11 mouse cellular contexts compared by ENCODE assay signal in the genomic region with DNA sequence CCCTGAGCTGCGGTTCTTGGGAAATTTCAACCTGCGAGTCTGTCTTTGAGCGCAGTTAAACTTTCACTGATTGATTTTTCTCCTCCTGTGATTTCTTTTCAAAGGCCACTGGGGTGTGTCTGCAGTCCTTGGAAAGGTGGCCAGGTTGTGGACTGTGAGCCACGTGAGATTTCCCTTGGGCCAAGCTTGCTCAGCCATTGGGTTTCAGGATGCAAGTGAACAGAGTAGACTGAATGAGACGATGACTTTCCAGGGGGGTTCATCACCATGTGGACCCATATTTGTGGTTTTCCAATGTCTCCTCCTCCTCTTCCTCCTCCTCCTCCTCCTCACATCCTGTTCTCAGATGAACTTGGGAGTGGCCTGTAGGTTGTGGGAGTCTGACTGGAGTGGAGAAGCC. TPM values are rescaled to one million over a fixed set of nuclear protein-coding genes. Genes with fewer than 3 reads are reported as not detected.
A peak's percentile ranks its signal among the peaks of the same experiment; 100 is the strongest.
DNase-seq lines count a peak whose midpoint lies in the region; ATAC-seq and TF ChIP-seq lines count a peak whose summit lies in the region.
"Had no signal": no experiment of that assay in that cellular context is flagged by ENCODE, and none has a peak within 500 bp of the region (broad histone marks: within the 10 kb centered on the region; RNA-seq: fewer than 3 reads in every experiment).

No protein-coding gene starts in this region.

- H3K4me3 ChIP-seq in hindbrain, embryonic 13.5 days = peak overlapping the region; percentile 88
- H3K4me3 ChIP-seq in hindbrain, embryonic 11.5 days (ENCODE audit: low read depth, low read length) = no peak overlapping the region
- peak overlapping the region; percentile 34 for H3K4me3 ChIP-seq in cortical plate, adult 2 months (ENCODE audit: insufficient read depth, low read length)
- H3K4me3 ChIP-seq in limb, embryonic 15.5 days = no peak overlapping the region

- 0 out of 2 replicates have a peak, but pooled peaks cover 4% of the 10 kb centered on the region for H3K36me3 ChIP-seq in hindbrain, embryonic 13.5 days
- no peaks in the 10 kb centered on the region for H3K36me3 ChIP-seq in hindbrain, embryonic 11.5 days (ENCODE audit: control insufficient read depth, insufficient read depth, low read length)
- H3K36me3 ChIP-seq in limb, embryonic 15.5 days = peaks cover 11% of the 10 kb centered on the region; the same call in 1 of the 2 replicates

- no peak for ATAC-seq in hindbrain, embryonic 13.5 days (ENCODE audit: low FRiP score)
- no peak for ATAC-seq in hindbrain, embryonic 11.5 days (ENCODE audit: low FRiP score)
- no peak for ATAC-seq in limb, embryonic 15.5 days (ENCODE audit: insufficient number of reproducible peaks, low FRiP score, low TSS enrichment, low read depth)
- ATAC-seq: inflammation-experienced regulatory T-cells, adult 6 months had no signal

- peaks cover 71% of the 10 kb centered on the region for H3K4me1 ChIP-seq in hindbrain, embryonic 13.5 days (replicated peaks)
- H3K4me1 ChIP-seq in hindbrain, embryonic 11.5 days (replicated peaks; ENCODE audit: control insufficient read depth, insufficient read depth, low read length) = no peaks in the 10 kb centered on the region
- peaks cover 19% of the 10 kb centered on the region for H3K4me1 ChIP-seq in cortical plate, adult 2 months (ENCODE audit: control insufficient read depth, insufficient read depth, low read length)
- peaks cover 69% of the 10 kb centered on the region for H3K4me1 ChIP-seq in limb, embryonic 15.5 days

- H3K9me3 ChIP-seq in hindbrain, embryonic 13.5 days = no peaks in the 10 kb centered on the region
- H3K9me3 ChIP-seq in hindbrain, embryonic 11.5 days (ENCODE audit: control insufficient read depth, low read length) = no peaks in the 10 kb centered on the region
- H3K9me3 ChIP-seq in limb, embryonic 15.5 days = no peaks in the 10 kb centered on the region

- H3K27ac ChIP-seq in hindbrain, embryonic 13.5 days = 0 out of 2 replicates have a peak overlapping the region, but pooled peaks have one; percentile 92
- H3K27ac ChIP-seq in hindbrain, embryonic 11.5 days (ENCODE audit: low read depth, low read length) = no peak overlapping the region
- peak overlapping the region; percentile 76; the same call in 1 of the 2 replicates for H3K27ac ChIP-seq in cortical plate, adult 2 months (ENCODE audit: insufficient read depth, low read length)
- no peak overlapping the region for H3K27ac ChIP-seq in limb, embryonic 15.5 days

- TF ChIP-seq POLR2A in cortical plate, adult 2 months (IDR thresholded peaks at IDR 0.05; ENCODE audit: extremely low read depth, insufficient read depth, low read length) = no peak

- peak; percentile 67 for DNase-seq in adrenal gland, adult 2 months
- DNase-seq in adrenal gland, adult 8-10 months = no peak
- no peak for DNase-seq in hindbrain, embryonic 11.5 days (ENCODE audit: low spot score)
- DNase-seq in ovary, postnatal 14 days (ENCODE audit: low spot score) = no peak
- no peak for DNase-seq in frontal cortex, postnatal 10 days (ENCODE audit: low spot score in 2 of 2)
- DNase-seq: gastrocnemius, postnatal 25 days; lung, postnatal 14 days had no signal

- peak overlapping the region; percentile 69 for H3K4me2 ChIP-seq in hindbrain, embryonic 13.5 days
- no peak overlapping the region for H3K4me2 ChIP-seq in hindbrain, embryonic 11.5 days (replicated peaks; ENCODE audit: low read depth, low read length)
- H3K4me2 ChIP-seq in limb, embryonic 15.5 days = peak overlapping the region; percentile 2; the same call in 1 of the 2 replicates

- H3K27me3 ChIP-seq in hindbrain, embryonic 13.5 days = peaks cover 48% of the 10 kb centered on the region
- H3K27me3 ChIP-seq in hindbrain, embryonic 11.5 days (ENCODE audit: control insufficient read depth, insufficient read depth, low read length) = peaks cover 62% of the 10 kb centered on the region
- no peaks in the 10 kb centered on the region for H3K27me3 ChIP-seq in limb, embryonic 15.5 days

- peak overlapping the region; percentile 73 for H3K9ac ChIP-seq in hindbrain, embryonic 13.5 days
- H3K9ac ChIP-seq in hindbrain, embryonic 11.5 days (ENCODE audit: low read depth, low read length) = no peak overlapping the region
- H3K9ac ChIP-seq in limb, embryonic 15.5 days = 0 out of 2 replicates have a peak overlapping the region, but pooled peaks have one; percentile 1

- whole genome bisulfite sequencing in hindbrain, embryonic 13.5 days = 86% methylated on average over 5 of the region's 5 CpGs
- WGBS in hindbrain, embryonic 11.5 days = 83% methylated on average over 5 of the region's 5 CpGs
- 67% methylated on average over 5 of the region's 5 CpGs for WGBS in limb, embryonic 15.5 days

- TF ChIP-seq CTCF in cortical plate, adult 2 months (IDR thresholded peaks at IDR 0.05; ENCODE audit: extremely low read depth, insufficient read depth, low read length) = no peak

RNA-seq across cellular contexts. Expression of a gene that starts 59.0 kb away (rescaled TPM):
- 10 to 100 TPM; 37.2 to 48.9 TPM for total RNA-seq in adrenal gland, adult 2 months (2021)
- 6.3 and 8.5 TPM in 2 replicates for polyA plus RNA-seq in adrenal gland, adult 2 months (2012; rRNA removed)
- total RNA-seq in adrenal gland, adult 8-10 months (2022) = 10 to 100 TPM in 3 of 4 experiments, 1 to 10 TPM in 1; 6.9 to 25.9 (median 18.7) TPM
- 1.2 and 1.7 TPM in 2 replicates for polyA plus RNA-seq in hindbrain, embryonic 13.5 days (2015; fragmentation: Nextera tagmentation; extraction: Ambion mirVana)
- polyA plus RNA-seq in hindbrain, embryonic 11.5 days (2014; fragmentation: Nextera tagmentation; extraction: Ambion mirVana) = 0.49 and 1.5 TPM in 2 replicates
- polyA plus RNA-seq in cortical plate, adult 2 months (2012; rRNA removed) = 1.8 and 2.0 TPM in 2 replicates
- 1.7 and 4.8 TPM in 2 replicates for polyA plus RNA-seq in limb, embryonic 15.5 days (2015; fragmentation: Nextera tagmentation; extraction: Ambion mirVana)
- polyA plus RNA-seq: inflammation-experienced regulatory T-cells, adult 6 months had no signal

Comparison
In these comparisons a context has a peak if more than half of its experiments do, and no peak if none do; other contexts are left out.
1. H3K27ac ChIP-seq: peak in hindbrain, embryonic 13.5 days (single experiment) and cortical plate, adult 2 months (single experiment); none in hindbrain, embryonic 11.5 days (single experiment) and limb, embryonic 15.5 days (single experiment).
2. H3K4me3 ChIP-seq: peak in hindbrain, embryonic 13.5 days (single experiment) and cortical plate, adult 2 months (single experiment); none in hindbrain, embryonic 11.5 days (single experiment) and limb, embryonic 15.5 days (single experiment).